Mouse (Mus musculus): ENCODE results near the gene Pa2g4.

DNA sequence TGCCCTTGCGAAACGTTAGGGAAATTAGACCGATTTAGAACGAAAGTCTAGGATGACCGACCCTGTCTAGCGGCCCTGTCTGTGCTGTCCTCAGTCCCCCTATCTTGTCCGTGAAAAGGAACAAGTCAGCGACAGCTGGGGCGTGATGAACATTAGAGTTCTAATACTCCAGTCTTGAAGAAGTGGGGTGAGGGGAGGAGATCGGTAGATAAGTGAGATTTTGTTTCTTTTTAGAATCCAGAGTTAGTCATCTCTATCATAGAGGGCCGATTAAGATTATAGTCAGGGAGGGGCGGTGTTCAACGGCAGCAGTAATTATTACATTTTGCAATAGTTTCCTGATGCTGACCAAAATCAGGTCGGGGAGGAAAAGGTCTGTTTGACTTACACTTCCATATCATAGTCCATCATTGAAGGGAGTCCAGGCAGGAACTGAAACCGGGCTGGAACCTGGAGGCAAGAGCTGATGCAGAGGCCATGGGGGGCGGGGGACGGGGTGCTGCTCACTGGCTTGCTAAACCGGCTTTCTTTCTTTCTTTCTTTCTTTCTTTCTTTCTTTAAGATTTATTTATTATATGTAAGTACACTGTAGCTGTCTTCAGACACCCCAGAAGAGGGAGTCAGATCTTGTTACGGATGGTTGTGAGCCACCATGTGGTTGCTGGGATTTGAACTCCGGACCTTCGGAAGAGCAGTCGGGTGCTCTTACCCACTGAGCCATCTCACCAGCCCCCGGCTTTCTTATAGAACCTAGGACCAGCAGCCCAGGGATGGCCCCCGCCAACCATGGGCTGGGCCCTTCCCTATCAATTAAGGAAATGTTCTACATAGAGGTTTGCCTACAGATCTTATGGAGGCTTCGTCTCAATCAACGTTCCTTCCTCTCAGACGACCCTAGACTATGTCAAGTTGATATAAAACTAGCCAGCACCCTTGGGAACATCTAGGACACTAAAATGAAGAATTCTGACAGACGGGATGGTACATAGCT lies 39.1 kb downstream of the Pa2g4 start:
- no peak for TF ChIP-seq HCFC1 (IDR thresholded peaks at IDR 0.05; ENCODE audit: borderline replicate concordance, insufficient read depth, low read length)
- no peak for TF ChIP-seq ZC3H11A (IDR thresholded peaks at IDR 0.05; ENCODE audit: borderline replicate concordance, low read depth, low read length)
- no peak for TF ChIP-seq ZNF384 (IDR thresholded peaks at IDR 0.05; ENCODE audit: low read depth, low read length)
